Comparison of ENCODE assay signal across 26 mouse cellular contexts in the genomic region with DNA sequence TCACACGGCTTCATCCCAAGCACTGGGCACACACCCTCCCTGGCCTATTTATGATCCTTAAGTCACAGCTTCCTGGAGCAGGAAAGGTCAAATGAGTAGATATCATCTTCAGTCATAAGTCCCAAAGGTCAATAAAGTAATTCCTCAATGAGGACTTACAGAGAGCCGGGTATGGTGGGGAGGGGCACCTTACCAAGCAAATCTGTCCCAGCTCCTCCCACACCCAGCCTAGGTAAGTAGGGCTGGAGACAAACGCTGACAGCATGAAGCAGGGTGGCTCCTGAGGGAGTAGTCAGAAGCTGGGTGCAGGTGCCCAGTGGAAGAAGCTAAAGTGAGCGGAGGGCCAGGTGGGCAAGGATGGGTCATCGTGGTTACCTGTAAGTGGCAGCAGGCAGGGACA.
"Had no signal": no experiment of that assay in that cellular context is flagged by ENCODE, and none has a peak within 500 bp of the region (broad histone marks: within the 10 kb centered on the region; RNA-seq: fewer than 3 reads in every experiment).

No protein-coding gene starts in this region.

- H3K4me2 ChIP-seq: heart, embryonic 11.5 days; heart, embryonic 13.5 days; heart, embryonic 15.5 days; hindbrain, embryonic 13.5 days; hindbrain, embryonic 15.5 days; kidney, embryonic 15.5 days; limb, embryonic 13.5 days; limb, embryonic 15.5 days; liver, embryonic 12.5 days had no signal

- H3K4me3 ChIP-seq: heart, adult 2 months; heart, embryonic 13.5 days; heart, embryonic 15.5 days; hindbrain, embryonic 13.5 days; hindbrain, embryonic 15.5 days; kidney, embryonic 15.5 days; limb, embryonic 13.5 days; limb, embryonic 15.5 days; liver, embryonic 12.5 days had no signal

- H3K9me3 ChIP-seq: heart, embryonic 13.5 days; heart, embryonic 15.5 days; hindbrain, embryonic 13.5 days; hindbrain, embryonic 15.5 days; kidney, embryonic 15.5 days; limb, embryonic 13.5 days; limb, embryonic 15.5 days; liver, embryonic 12.5 days had no signal

- ATAC-seq: liver, embryonic 12.5 days had no signal

- H3K9ac ChIP-seq: heart, embryonic 13.5 days; heart, embryonic 15.5 days; hindbrain, embryonic 13.5 days; hindbrain, embryonic 15.5 days; kidney, embryonic 15.5 days; limb, embryonic 13.5 days; limb, embryonic 15.5 days; liver, embryonic 12.5 days; liver, embryonic 14.5 days had no signal

- H3K27me3 ChIP-seq: heart, embryonic 13.5 days; heart, embryonic 15.5 days; hindbrain, embryonic 13.5 days; hindbrain, embryonic 15.5 days; kidney, embryonic 15.5 days; limb, embryonic 13.5 days; limb, embryonic 15.5 days; liver, embryonic 12.5 days had no signal

- DNase-seq: gastrocnemius, postnatal 14 days; gastrocnemius, postnatal 36 days; heart, adult 11 months; heart, adult 2 months; heart, postnatal 14 days; heart, postnatal 36 days; kidney, adult 11 months; kidney, adult 2 months; kidney, adult 9 months; kidney, postnatal 14 days; kidney, postnatal 36 days; layer of hippocampus, adult 9-11 months; layer of hippocampus, postnatal 36 days; left cerebral cortex, postnatal 4 days had no signal

- H3K27ac ChIP-seq: heart, adult 2 months; heart, embryonic 13.5 days; heart, embryonic 15.5 days; hindbrain, postnatal 0 days; kidney, embryonic 15.5 days; kidney, postnatal 0 days; limb, embryonic 13.5 days; limb, embryonic 15.5 days; liver, embryonic 12.5 days; liver, embryonic 14.5 days had no signal
